Mouse (Mus musculus) mesoderm, embryonic 11.5 days (tissue): ENCODE data around the gene Nr2e3.
A peak's percentile ranks its signal among the peaks of the same experiment; 100 is the strongest.
"Not testable (repeated sequence)": the region's sequence is repeated elsewhere in the genome, so short reads cannot be mapped to it uniquely, and the experiment has no call there.

Experiments used
- DNase-seq: peaks from one replicate; pipeline ENCODE4 v3.0.0-alpha.2; 2012; ENCODE audit warnings: low read depth, low spot score

Gene Nr2e3

DNA sequence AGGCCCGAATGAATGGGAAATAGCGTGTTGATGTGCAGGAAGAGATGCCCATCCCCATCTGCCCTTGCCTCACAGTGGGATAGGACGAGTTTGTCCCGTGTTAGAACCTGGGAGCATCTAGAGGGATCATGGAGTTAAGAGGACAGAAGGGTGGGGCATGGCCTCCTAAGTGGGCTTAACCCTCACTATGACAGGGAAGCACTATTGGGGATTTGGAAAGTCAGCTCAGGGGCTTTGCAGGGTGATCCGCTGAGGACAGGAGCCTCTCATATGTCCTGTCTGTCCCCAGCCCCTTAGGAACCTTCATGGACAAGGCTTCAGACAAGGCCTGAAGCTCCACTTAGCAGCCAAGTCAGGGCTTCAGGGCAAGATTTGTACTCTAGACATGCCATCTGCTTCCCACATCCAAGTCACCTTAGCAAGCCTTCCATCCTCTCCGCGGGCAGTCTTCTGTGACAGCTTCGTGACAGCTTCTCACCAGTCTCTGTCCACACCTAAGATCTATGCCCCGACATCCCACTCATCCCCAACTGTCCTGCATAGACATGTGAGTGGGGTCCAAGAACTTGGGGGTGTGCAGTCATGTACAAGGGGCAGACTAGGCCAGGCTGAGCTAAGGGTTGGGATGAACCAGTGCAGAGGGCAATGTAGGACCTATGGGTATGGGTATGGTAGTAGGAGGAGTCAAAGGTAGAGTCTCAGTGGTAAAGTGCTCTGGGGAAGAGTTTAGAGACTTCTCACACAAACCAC, 9.3 kb downstream of the Nr2e3 start:
- DNase-seq = no peak

DNA sequence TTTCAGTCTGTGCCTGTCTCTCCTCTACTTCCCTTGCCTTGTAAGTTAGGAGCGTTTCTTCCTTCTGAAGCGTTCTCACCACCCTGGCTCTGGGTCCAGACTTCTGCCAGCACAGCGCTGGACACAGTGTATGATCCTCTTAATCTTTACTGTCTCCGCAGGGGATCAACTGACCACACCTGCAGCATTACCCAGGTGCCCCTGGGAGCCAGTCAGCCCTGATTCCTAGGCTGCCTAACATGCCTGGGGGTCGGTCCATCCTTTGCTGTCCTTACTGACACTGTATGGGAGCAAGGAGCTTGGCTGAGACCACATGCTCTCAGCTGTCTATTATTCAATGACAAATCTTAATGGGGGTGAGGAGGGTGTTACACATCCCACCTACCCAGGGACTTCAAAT, 10.5 kb downstream of the Nr2e3 start:
- DNase-seq = no peak

DNA sequence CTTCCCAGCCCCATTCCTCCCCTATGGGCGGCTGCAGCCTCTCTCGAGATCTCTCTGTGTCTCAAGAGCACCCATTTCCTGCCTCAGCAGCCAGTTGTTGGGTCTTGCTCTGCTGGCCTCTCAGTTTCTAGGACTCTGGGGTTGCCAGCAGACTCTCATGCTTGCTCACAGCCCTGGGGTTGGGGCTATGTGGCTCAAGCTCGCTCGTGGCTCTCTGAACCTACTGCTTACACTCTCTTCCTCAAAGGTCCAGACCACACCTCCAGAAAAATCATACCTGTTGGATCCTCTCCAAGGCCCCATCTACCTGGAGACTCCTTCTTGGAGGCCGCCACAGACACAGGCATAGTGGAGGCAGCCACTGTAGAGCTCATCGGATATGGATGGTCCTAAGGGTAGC, 10.9 kb downstream of the Nr2e3 start:
- no peak for DNase-seq

DNA sequence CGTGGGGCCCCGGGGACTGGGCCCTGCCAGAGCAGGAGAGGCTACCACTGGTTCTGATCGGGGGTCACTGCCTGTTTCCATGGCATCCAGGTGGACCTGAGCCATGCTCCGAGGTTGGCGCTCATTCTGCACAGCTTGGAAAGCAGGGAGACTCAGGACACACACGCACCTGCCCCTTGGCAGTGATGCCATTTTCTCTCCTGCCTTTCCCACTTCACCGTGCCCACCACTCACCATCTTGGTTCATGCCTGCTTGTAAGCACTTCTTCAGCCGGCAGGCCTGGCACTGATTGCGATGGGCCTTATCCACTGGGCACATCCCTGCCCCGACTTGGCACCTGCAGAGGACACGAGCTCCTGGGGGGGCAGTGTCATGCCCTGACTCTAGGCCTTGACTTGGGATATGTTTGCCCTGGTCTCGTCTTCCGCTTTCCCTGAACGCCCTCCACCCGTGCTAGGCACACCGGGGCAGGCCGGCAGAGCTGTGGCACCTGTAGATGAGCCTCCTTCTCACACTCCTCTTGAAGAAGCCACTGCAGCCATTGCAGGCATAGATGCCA, 11.7 kb downstream of the Nr2e3 start:
- DNase-seq = no peak

DNA sequence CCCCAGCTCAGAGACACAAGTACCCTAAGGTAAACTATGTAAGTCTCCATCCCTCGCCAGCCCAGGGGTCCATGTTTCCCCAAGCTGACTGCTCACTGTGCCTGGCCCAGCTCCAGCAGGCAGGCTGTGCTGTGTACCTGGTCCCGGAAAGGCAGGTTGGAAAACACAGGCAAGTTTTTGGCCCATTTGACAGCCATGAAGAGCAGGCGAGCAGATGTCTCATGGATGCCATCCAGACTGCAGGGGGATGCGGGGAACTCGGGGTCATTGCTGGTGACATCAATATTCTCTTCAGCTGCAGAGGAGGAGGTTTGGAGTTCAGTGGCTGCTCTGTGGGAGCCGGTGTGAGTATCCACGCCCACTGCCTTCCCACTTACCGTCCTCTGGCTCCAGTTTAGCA, 12.2 kb downstream of the Nr2e3 start:
- DNase-seq = no peak

DNA sequence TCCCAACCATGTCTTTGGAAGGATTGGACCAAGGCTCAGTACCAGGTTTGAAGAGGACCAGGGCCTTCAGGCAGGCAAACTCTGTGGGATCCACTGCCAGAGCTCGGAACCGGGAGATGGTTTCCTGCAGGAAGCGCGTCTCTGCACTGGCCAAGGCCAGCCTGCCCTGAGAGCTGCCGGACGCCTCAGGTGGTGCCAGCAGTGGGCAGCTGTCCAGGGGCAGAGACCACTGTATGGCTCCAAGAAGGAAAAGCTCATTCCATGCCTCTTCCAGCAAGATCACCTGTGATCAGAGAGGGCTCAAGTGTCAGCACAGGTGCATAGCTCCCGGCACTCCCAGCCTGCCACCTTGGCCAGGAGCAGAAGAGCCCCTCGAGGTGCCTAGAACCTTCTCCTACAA, 13.2 kb downstream of the Nr2e3 start:
- no peak for DNase-seq

DNA sequence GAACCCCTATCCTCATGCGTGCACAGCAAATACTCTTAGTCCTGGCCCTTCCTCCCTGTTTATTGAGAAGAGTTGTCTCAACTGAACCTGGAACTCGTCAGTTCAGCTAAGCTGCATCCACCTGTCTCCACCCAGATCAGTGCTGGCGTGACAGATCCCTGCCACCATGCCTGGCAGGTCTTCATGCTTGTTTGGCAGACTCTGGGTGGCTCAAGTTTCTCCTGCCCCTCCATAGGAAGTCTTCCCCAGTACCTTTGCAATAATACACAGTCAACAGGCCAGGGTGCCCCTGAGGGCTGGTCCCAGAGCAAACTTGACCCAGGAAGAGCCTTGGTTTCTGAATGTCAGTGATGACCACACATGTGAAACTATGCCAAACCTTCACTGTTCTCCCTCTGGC, 15.2 kb downstream of the Nr2e3 start:
- no peak for DNase-seq

DNA sequence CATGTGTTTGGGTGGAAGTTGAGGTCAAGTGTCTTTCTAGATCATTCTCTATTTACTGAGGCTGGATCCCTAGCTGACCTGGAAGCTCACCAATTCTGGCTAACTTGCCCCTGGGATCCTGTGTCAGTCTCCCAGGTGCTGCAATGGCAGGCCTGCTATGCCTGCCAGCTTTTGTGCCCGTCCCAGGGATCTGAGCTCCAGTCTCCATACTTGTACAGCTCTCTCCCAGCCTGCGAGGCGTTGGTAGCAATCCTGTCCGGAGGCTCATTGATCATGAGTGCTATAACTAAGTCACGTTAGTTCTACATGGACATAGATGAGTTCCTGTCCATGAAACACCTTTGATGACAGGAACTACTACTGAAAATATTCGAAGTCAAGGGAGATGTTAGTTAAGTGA, 16.6 kb downstream of the Nr2e3 start:
- no peak for DNase-seq

DNA sequence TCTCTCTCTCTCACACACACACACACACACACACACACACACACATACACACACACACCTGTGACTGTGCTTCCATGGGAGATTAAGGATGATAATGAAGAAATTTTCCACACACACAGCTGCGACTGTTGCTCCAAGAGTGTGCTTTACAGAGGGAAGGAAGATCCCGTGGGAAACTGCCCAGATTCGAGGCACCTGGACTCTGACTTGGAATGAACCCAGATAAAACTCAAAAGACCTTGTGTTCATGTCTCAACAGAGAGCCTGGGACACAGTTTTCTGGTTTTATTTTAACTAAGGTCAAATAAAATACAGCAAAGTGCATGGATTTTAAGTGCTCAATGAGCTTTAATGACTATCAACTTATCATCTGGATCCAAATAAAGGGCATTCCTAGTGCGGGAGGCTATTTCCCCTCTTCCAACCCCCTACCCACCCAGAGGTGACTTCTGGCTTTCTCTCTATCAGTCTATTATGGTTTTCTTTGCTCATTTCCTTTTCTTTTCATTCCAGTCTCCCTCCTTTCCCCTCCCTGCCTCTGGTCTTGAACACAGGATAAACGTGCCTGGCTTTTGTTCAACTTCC, 17.9 kb downstream of the Nr2e3 start:
- DNase-seq = no peak

DNA sequence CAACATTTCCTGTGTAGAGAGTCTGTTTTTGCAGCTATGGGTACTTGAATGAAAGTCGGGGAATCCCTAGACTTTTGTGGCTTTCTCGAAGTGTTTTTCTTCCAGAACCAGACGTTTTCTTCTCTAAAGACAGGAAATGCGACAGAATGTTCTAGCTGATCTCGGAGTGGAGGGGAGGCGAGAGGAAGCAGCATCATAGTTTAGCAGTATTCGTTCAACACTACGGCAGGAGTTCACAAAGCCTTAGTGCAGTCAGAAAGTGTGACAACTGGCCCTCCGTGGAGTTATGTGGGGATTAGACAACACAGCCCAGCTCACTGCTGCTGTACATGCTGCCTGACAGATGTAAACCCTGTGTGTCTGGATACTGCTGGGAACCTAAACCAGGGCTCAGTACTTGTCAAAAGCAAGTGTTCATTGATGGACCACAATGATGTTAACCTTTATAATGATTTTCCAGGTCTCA, 18.5 kb downstream of the Nr2e3 start:
- DNase-seq = peak; percentile 24

DNA sequence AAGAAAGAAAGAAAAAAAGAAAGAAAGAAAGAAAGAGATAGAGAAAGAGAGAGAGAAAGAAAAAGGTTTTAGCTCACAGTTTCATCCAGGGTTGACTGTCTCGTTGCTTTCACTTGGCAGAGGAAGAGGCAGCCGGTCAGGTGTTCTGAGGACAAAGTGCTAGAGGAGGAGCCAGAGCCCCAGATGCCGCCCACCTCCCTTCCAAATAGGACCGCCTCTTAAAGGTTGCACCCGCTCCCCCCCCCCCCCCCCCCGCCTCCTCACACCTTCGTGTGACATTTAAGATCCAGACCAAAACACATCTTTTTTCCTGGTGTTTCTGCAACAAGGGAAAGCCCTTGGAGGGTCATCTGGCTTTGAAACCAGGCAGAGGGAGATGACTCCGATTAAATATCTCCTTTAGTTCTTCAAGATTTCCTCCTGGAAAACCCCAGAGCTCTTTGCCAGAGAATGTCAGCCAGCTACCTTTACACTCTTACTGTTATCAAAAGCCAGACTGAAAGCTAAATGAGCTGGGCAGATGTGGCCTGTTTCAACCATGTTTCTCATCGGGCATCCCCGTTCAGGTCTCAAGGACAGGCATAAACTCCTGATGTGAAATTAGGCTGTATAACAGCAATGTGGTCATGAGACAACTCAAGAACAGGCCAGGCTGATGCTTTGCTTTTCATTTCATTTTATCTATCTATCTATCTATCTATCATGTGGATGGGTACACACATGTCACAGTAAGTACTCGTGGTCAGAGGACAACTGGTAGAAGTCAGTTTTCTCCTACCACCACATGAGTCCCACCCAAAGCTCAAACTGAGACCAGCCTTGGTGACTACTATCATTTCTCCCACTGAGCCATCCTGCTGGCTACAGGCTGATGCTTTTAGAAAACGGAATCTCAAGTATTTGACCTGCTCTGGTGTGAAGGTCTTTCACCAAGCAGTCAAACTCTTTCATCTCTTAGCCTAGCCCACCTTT, 19.3 kb downstream of the Nr2e3 start:
- peak; percentile 13 for DNase-seq

DNA sequence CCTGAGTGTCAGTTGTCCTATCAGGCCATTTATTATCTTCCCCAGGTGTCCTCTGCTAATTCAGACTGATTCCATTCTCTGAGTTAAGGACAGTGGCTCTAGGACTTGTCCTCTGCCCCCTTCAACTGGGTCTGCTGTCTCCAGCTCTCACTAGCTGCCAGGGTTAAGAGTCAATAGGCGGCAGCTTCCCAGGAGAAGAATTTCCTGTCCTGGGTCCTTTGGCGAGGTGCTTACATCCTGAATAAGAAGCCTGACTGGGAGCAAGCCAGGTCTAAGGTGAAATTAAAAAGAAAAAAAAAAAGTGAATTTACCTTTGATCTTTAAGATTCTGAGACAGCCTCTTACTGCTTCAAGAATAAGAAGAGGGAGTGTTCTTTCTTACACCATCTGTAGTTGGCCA, 20.8 kb downstream of the Nr2e3 start:
- no peak for DNase-seq

DNA sequence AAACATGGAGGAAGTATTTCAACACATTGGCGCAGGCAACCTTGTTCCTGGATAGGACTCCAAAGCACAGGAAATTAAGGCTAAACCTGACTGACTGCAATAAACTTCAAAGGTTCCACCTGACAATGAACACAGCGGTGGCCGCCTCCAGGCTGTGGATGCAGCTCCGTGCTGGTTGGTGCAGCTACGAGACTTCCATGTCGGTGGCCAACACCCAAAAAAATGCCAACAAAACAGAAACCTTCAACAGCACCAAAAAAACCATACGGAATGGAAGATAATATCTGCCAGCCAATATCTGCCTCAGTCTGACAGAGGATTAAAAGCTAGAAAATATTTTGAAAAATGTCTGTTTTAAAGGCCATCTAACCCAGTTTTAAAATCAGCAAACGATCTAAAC, 21.9 kb downstream of the Nr2e3 start:
- DNase-seq = no peak

DNA sequence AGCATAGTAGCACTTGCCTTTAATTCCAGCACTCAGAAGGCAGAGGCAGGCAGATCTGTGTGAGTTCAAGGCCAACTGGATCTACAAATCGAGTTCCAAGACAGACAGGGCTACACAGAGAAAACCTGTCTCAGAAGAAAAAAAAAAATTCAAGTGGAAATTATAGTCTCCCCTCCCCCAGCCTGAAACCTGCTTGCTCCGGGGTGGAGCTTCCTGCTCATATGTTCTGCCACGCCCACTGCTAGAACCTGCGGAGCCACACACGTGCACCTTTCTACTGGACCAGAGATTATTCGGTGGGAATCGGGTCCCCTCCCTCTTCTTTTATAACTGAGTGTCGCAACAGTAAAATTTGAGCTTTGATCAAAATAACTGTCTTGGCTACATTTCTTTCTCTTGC, 24.6 kb downstream of the Nr2e3 start:
- not testable (repeated sequence) for DNase-seq

DNA sequence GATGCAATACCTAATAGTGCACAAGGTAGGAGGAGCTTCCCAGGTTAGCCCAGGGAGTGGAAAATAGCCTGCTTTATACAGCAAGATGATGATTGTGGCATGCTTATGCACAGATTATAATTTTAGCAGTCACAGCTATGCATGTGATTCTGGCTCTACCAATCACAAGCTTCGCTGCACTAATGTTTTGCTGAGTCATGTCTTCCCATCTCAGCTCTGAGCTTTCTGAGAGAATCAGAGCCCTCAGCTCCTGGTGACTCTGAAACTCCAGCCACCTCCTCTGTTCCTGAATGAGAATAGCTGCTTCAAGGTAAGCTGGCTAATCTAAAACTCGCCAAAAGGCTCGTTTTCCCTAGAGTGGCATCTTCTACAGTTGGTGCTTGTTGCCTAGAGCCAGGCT, 30.2 kb downstream of the Nr2e3 start:
- DNase-seq = no peak

DNA sequence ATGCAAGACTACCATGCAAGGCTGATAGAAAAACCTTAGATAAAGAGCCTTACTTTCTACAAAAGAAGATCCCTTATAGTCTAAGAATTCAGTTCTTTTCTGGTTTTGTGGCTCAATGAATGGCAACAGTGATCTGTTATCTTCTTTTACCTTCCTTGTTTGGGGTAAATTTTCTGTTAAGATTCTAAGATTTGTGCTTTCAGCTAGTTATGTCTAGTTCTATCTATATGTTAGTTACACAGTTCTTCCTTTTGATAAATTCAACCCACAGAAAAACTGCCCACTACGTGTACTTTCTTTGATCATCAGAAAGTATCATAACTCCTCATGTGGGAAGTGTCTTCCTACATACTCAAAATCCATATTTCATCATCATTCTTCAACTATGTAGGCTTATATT, 45.7 kb downstream of the Nr2e3 start:
- DNase-seq = no peak

DNA sequence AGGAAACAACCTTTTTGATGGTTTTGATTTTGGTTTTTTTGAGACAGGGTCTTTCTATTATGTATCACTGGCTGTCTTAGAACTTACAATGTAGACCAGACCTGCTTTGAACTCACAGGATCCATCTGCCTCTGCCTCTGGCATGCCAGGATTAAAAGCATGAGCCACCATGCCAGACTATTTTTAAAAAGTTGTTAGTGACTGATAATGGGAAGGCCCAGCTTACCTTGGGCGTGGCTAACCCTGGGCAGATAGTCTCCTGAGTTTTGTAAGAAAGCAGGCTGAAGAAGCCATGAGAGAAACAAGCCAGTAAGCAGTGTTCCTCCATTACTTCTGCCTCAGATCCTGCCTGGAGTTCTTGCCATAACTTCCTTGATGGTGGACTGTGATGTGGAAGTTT, 57.1 kb downstream of the Nr2e3 start:
- DNase-seq = no peak
